Mouse (Mus musculus) forebrain, embryonic 14.5 days (tissue): Measurements from ENCODE around the gene Shisa8. TPM values are rescaled to one million over a fixed set of nuclear protein-coding genes. Genes with fewer than 3 reads are reported as not detected.

Source experiments
- ATAC-seq: fragments of 200-750 bp; cut with Nextera tagmentation; 2 replicates; pipeline ENCODE4 v1.8.0; 2017; ENCODE audit warnings: mild to moderate bottlenecking, moderate library complexity
- DNase-seq: peaks from one replicate; pipeline ENCODE4 v3.0.0-alpha.2; 2015; ENCODE audit warnings: low spot score
- H3K27ac ChIP-seq: fragments of 300-500 bp; sonication (generic); 2 replicates; pipeline ENCODE4 v1.5.1; 2014; ENCODE audit warnings: low read depth, mild to moderate bottlenecking, control low read depth, low read length, moderate library complexity
- H3K27me3 ChIP-seq: fragments of 300-500 bp; sonication (generic); replicated peaks from 2 replicates; pipeline ENCODE4 v1.6.1; 2014; ENCODE audit warnings: low read length, control low read depth, mixed read lengths; ENCODE audit not compliant: control insufficient read depth, insufficient read depth
- H3K36me3 ChIP-seq: fragments of 300-500 bp; sonication (generic); 2 replicates; pipeline ENCODE4 v1.6.1; 2014; ENCODE audit warnings: low read length, control low read depth; ENCODE audit not compliant: control insufficient read depth, insufficient read depth
- H3K4me1 ChIP-seq: fragments of 300-500 bp; sonication (generic); 2 replicates; pipeline ENCODE4 v1.6.1; 2014; ENCODE audit warnings: antibody characterized with exemption, low read length, control low read depth; ENCODE audit not compliant: control insufficient read depth, insufficient read depth
- H3K4me2 ChIP-seq: fragments of 300-500 bp; sonication (generic); 2 replicates; pipeline ENCODE4 v1.6.1; 2014; ENCODE audit warnings: mild to moderate bottlenecking, control low read depth, low read length
- H3K4me3 ChIP-seq: fragments of 300-500 bp; sonication (generic); 2 replicates; pipeline ENCODE4 v1.5.1; 2014; ENCODE audit warnings: low read depth, low read length, control low read depth
- H3K9ac ChIP-seq: fragments of 300-500 bp; sonication (generic); 2 replicates; pipeline ENCODE4 v1.6.1; 2014; ENCODE audit warnings: mild to moderate bottlenecking, low read length, control low read depth, moderate library complexity
- H3K9me3 ChIP-seq: fragments of 300-500 bp; sonication (generic); replicated peaks from 2 replicates; pipeline ENCODE4 v1.6.1; 2016; ENCODE audit warnings: low read length, control low read depth, mixed read lengths; ENCODE audit not compliant: control insufficient read depth
- WGBS: fragments of 180-500 bp; shearing (Covaris S2); extraction: QIAGEN DNeasy Blood & Tissue Kit; methylation state at CpG from one replicate; pipeline ENCODE4 v1.1.7; 2014; 5-methylcytosine and 5-hydroxymethylcytosine counted together
- microRNA counts: library from miRNA; unstranded; fragments of <30 nt; microRNA quantifications from one replicate; lab custom pipeline; 2016
- microRNA-seq: library from miRNA; unstranded; fragments of <30 nt; microRNA quantifications from one replicate; pipeline ENCODE4, GENCODE M21; 2016
- polyA plus RNA-seq: library from polyadenylated mRNA; unstranded; fragments of >200 nt; fragmentation: Nextera tagmentation; extraction: Ambion mirVana; gene quantifications from 2 replicates; pipeline ENCODE4 v1.2.1, GENCODE M21; 2014

The Shisa8 gene
- polyA plus RNA-seq, 1 experiment from 2014 or later, result 0.61 TPM

DNA sequence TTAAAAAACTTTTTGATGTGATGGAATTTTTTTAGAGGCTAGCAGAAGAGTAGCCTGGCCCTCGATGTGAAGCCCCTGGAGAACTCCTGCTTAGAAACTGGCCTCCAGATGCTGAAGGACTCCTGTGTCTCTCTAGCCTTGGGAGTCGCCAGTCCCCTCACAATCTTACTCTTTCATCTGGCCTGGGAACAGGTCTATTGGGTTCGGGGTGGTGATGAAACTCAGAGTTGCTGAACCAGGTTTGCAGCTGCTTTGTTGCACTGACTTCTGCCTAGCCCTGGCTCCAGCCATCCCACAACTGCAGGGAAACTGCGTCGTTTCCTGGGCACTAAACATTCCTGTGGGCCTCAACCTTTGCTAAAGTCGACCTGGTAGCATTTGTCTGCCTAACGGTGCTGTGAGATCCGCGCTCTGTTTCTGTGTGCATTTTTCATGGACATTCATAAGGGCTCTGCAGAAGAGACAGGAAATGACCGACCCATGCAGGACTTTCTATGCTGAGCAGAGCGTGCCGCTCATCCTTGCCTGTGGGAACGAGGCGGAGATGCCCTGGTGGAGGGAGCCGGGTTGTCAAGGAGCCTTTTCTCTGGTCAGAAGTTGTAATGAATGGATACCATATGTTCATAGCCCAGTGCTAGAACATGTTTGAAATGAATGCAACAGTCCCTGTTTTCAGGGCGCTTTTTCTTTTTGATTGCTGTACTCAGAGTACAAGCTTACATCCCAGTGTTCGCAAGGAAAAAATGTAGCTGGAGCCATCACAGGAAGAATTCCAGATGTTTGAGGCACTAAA lies 54.2 kb downstream of the Shisa8 start:
- Histone ChIP-seq H3K27me3 (no peaks in the 10 kb centered on the region), H3K4me1 (peaks cover 7% of the 10 kb centered on the region; the same call in 1 of the 2 replicates), H3K27ac (0 out of 2 replicates have a peak overlapping the region, but pooled peaks have one; percentile 11), H3K9ac (no peak overlapping the region), H3K4me3 (no peak overlapping the region), H3K9me3 (no peaks in the 10 kb centered on the region), H3K4me2 (no peak overlapping the region), H3K36me3 (0 out of 2 replicates have a peak, but pooled peaks cover 3% of the 10 kb centered on the region)
- DNase-seq, result no peak
- WGBS, result 78% methylated on average over 17 of the region's 17 CpGs
- no peak for ATAC-seq

DNA sequence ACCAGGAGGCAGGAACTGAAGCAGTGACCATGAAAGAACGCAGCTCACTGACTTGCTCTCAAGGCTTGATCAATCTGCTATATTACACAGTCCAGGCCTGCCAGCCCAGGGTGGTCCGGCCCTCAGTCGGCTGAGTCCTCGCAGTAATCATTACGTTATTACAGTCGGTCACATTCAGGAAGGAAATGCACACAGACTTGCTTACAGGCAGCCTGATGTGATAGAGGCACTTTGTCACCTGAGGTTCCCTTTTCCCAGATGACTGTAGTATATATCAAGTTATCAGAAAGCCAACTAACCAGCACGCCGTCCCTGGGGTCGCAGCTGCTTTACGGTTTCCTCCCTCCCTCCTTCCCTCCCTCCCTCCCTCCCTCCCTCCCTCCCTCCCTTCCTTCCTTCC lies 55.7 kb downstream of the Shisa8 start:
- H3K27me3 ChIP-seq, result no peaks in the 10 kb centered on the region
- 0 out of 2 replicates have a peak, but pooled peaks cover 3% of the 10 kb centered on the region for H3K36me3 ChIP-seq
- H3K9me3 ChIP-seq, result no peaks in the 10 kb centered on the region
- H3K4me3 ChIP-seq, result no peak overlapping the region
- H3K9ac ChIP-seq, result no peak overlapping the region
- no peak overlapping the region for H3K4me2 ChIP-seq
- no peak overlapping the region for H3K27ac ChIP-seq
- WGBS, result 87% methylated on average over 10 of the region's 10 CpGs
- DNase-seq, result no peak
- ATAC-seq, result no peak
- H3K4me1 ChIP-seq, result peaks cover 13% of the 10 kb centered on the region

DNA sequence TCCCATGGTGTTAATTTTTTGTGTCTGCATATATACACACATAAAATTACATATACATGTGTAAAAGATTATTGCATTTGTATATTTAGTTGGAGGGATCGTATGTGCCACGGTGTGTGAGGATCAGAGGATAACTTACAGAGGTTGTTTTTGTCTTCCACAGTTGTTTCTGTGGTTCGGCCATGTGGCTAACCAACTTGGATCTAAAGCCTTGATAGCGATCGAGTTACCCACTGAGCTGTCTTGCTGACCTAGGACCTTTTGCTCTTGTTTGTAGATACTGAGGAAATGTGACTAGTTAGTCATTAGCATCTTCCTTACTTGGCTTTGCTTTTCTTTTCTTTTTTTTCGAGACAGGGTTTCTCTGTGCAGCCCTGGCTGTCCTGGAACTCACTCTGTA lies 56.3 kb downstream of the Shisa8 start:
- no peak overlapping the region for H3K4me2 ChIP-seq
- no peak overlapping the region for H3K4me3 ChIP-seq
- H3K4me1 ChIP-seq, result peaks cover 14% of the 10 kb centered on the region
- H3K9me3 ChIP-seq, result no peaks in the 10 kb centered on the region
- DNase-seq (no peak), ATAC-seq (no peak)
- no peaks in the 10 kb centered on the region for H3K27me3 ChIP-seq
- 95% methylated on average over 6 of the region's 6 CpGs for WGBS
- H3K9ac ChIP-seq, result no peak overlapping the region
- no peak overlapping the region for H3K27ac ChIP-seq
- 0 out of 2 replicates have a peak, but pooled peaks cover 4% of the 10 kb centered on the region for H3K36me3 ChIP-seq

MicroRNAs encoded within 50 kb of the gene (microRNA counts, 519-probe panel; counts per million panel counts)
- microRNA mmu-miR-33 (lab: Ali Mortazavi, UCI), result 3,724 counts per million, percentile 41 among the panel's probes with 10 or more counts

Small RNA genes lying within 50 kb of the gene (microRNA-seq; reads per million reads assigned to microRNA genes)
- 62.9 reads per million, percentile 52 among the genes with 10 or more reads in this experiment for gene Mir33

Other genes starting within 250 kb of the Shisa8 start
- gene 1700029P11Rik, start 232.3 kb downstream of the Shisa8 start, polyA plus RNA-seq, result not detected in 2 replicates
- 55.4 and 56.9 TPM in 2 replicates for gene Xrcc6, start 225.0 kb downstream of the Shisa8 start, polyA plus RNA-seq
- gene Desi1, start 179.0 kb downstream of the Shisa8 start, polyA plus RNA-seq, result 33.4 and 39.5 TPM in 2 replicates
- 295 and 348 TPM in 2 replicates for gene Snu13, start 165.2 kb downstream of the Shisa8 start, polyA plus RNA-seq
- gene 4930407I10Rik, start 153.7 kb downstream of the Shisa8 start, polyA plus RNA-seq, result not detected in 2 replicates
- not detected in 2 replicates for gene Mei1, start 142.8 kb downstream of the Shisa8 start, polyA plus RNA-seq
- gene Ccdc134, start 84.9 kb downstream of the Shisa8 start, polyA plus RNA-seq, result 12.8 and 15.5 TPM in 2 replicates
- gene Srebf2, start 65.6 kb downstream of the Shisa8 start, polyA plus RNA-seq, result 99.6 and 139 TPM in 2 replicates
- 0.14 and 0.19 TPM in 2 replicates for gene Tnfrsf13c, start 11.6 kb upstream of the Shisa8 start, polyA plus RNA-seq
- 42.4 and 63.9 TPM in 2 replicates for gene Cenpm, start 31.9 kb upstream of the Shisa8 start, polyA plus RNA-seq
- gene 1500009C09Rik, start 39.6 kb upstream of the Shisa8 start, polyA plus RNA-seq, result 13.2 and 19.3 TPM in 2 replicates
- gene Sept3, start 62.1 kb upstream of the Shisa8 start, polyA plus RNA-seq, result 225 and 276 TPM in 2 replicates
- not detected in 2 replicates for gene Wbp2nl, start 86.1 kb upstream of the Shisa8 start, polyA plus RNA-seq
- gene Naga, start 126.1 kb upstream of the Shisa8 start, polyA plus RNA-seq, result 27.5 and 29.6 TPM in 2 replicates
- gene Pheta2, start 126.1 kb upstream of the Shisa8 start, polyA plus RNA-seq, result 0.63 and 0.80 TPM in 2 replicates
- 296 and 326 TPM in 2 replicates for gene Smdt1, start 126.1 kb upstream of the Shisa8 start, polyA plus RNA-seq
- gene Ndufa6, start 141.5 kb upstream of the Shisa8 start, polyA plus RNA-seq, result 302 and 403 TPM in 2 replicates
- 0.63 and 1.2 TPM in 2 replicates for gene Cyp2d22, start 167.4 kb upstream of the Shisa8 start, polyA plus RNA-seq
- gene Cyp2d11, start 181.2 kb upstream of the Shisa8 start, polyA plus RNA-seq, result not detected in 2 replicates
- not detected in 2 replicates for gene Cyp2d10, start 194.4 kb upstream of the Shisa8 start, polyA plus RNA-seq
- gene Cyp2d9, start 220.6 kb upstream of the Shisa8 start, polyA plus RNA-seq, result not detected in 2 replicates